Mouse (Mus musculus) CH12.LX (cell line): Measurements from ENCODE around the gene Pon2.

Experiments
- CTCF ChIP-seq, 2 experiments: IDR thresholded peaks in 1 of 2; conservative IDR thresholded peaks in 1 of 2; 2 replicates each; pipeline ENCODE4 v1.5.1; 2011 to 2012; ENCODE audit warnings: low read depth in 2 of 2, low read length in 2 of 2, improper control_type of control experiment in 1 of 2, inconsistent platforms in 1 of 2, mild to moderate bottlenecking in 1 of 2, moderate library complexity in 1 of 2
- EP300 ChIP-seq: IDR thresholded peaks from 2 replicates; pipeline ENCODE4 v1.6.1; 2011; ENCODE audit warnings: low read length, improper control_type of control experiment
- HCFC1 ChIP-seq: IDR thresholded peaks from 2 replicates; pipeline ENCODE4 v1.6.1; 2012; ENCODE audit warnings: low read depth, mild to moderate bottlenecking, inconsistent platforms, low read length, improper control_type of control experiment
- KAT2A ChIP-seq: IDR thresholded peaks from 2 replicates; pipeline ENCODE4 v1.6.1; 2012; ENCODE audit warnings: low read length, improper control_type of control experiment, inconsistent platforms; ENCODE audit not compliant: insufficient replicate concordance
- MAFK ChIP-seq: IDR thresholded peaks from 2 replicates; pipeline ENCODE4 v1.6.1; 2011; ENCODE audit warnings: low read length, improper control_type of control experiment; ENCODE audit not compliant: insufficient replicate concordance
- MAZ ChIP-seq: IDR thresholded peaks from 2 replicates; pipeline ENCODE4 v1.6.1; 2012; ENCODE audit warnings: low read depth, mild to moderate bottlenecking, inconsistent platforms, low read length, improper control_type of control experiment, moderate library complexity
- NRF1 ChIP-seq: IDR thresholded peaks from 2 replicates; pipeline ENCODE4 v1.6.1; 2014; ENCODE audit warnings: low read depth, mild to moderate bottlenecking, inconsistent platforms, low read length, improper control_type of control experiment, moderate library complexity
- POLR2A ChIP-seq: IDR thresholded peaks from 2 replicates; pipeline ENCODE4 v1.6.1; 2011; ENCODE audit warnings: low read depth, mild to moderate bottlenecking, improper control_type of control experiment, low read length
- RCOR1 ChIP-seq: conservative IDR thresholded peaks from 2 replicates; pipeline ENCODE4 v1.6.1; 2012; ENCODE audit warnings: low read depth, mild to moderate bottlenecking, inconsistent platforms, low read length, improper control_type of control experiment
- SMC3 ChIP-seq: IDR thresholded peaks from 2 replicates; pipeline ENCODE4 v1.6.1; 2011; ENCODE audit warnings: low read depth, low read length, improper control_type of control experiment
- TCF12 ChIP-seq: IDR thresholded peaks from 2 replicates; pipeline ENCODE4 v1.6.1; 2014; ENCODE audit warnings: low read depth, mild to moderate bottlenecking, inconsistent platforms, low read length, improper control_type of control experiment
- USF2 ChIP-seq: conservative IDR thresholded peaks from 2 replicates; pipeline ENCODE4 v1.6.1; 2011; ENCODE audit warnings: low read depth, low read length, improper control_type of control experiment
- ZC3H11A ChIP-seq: IDR thresholded peaks from 2 replicates; pipeline ENCODE4 v1.6.1; 2012; ENCODE audit warnings: low read depth, mild to moderate bottlenecking, inconsistent platforms, low read length, improper control_type of control experiment

- no peak for TF ChIP-seq CTCF (conservative IDR thresholded peaks at IDR 0.05 in 1 of 2, IDR thresholded peaks at IDR 0.05 in 1 of 2; ENCODE audit: low read depth in 2 of 2, low read length in 2 of 2)
- no peak for TF ChIP-seq MAFK
- TF ChIP-seq NRF1, result no peak
- no peak for TF ChIP-seq POLR2A
- TF ChIP-seq RCOR1, result no peak
- TF ChIP-seq TCF12, result no peak
- TF ChIP-seq KAT2A, result no peak
- TF ChIP-seq HCFC1, result no peak
- TF ChIP-seq SMC3, result no peak
- TF ChIP-seq MAZ, result no peak
- TF ChIP-seq ZC3H11A, result no peak
- TF ChIP-seq EP300, result no peak
- no peak for TF ChIP-seq USF2
These were observed 34.4 kb upstream of the Pon2 start for GRCm38 (mm10) chr6:5332560-5333150.
